Mouse (Mus musculus): Measurements from ENCODE around the gene Cacna1h.

Cacna1h gene

GRCm38 (mm10) chr17:25433617-25434606 lies at the start of gene Cacna1h:
Gene Cacna1h, minus strand, starts transcription at chr17:25433783.
- DNase-seq = peak; percentile 66

- DNase-seq = no peak
Observed at GRCm38 (mm10) chr17:25482092-25482491, 48.5 kb upstream of the Cacna1h start.

- no peak for DNase-seq
Observed at GRCm38 (mm10) chr17:25480820-25481219, 47.2 kb upstream of the Cacna1h start.

- no peak for DNase-seq
Observed at GRCm38 (mm10) chr17:25480152-25480551, 46.6 kb upstream of the Cacna1h start.

GRCm38 (mm10) chr17:25475946-25476744 lies 42.6 kb upstream of the Cacna1h start:
- peak; percentile 54 for DNase-seq

GRCm38 (mm10) chr17:25474330-25475077 lies 40.9 kb upstream of the Cacna1h start:
- peak; percentile 41 for DNase-seq

- DNase-seq = no peak
Observed at GRCm38 (mm10) chr17:25472044-25472443, 38.5 kb upstream of the Cacna1h start.

GRCm38 (mm10) chr17:25471418-25471817 lies 37.8 kb upstream of the Cacna1h start:
- DNase-seq = no peak

- DNase-seq = peak; percentile 69
Observed at GRCm38 (mm10) chr17:25469798-25470197, 36.2 kb upstream of the Cacna1h start.

- DNase-seq = no peak
Observed at GRCm38 (mm10) chr17:25468301-25468700, 34.7 kb upstream of the Cacna1h start.

GRCm38 (mm10) chr17:25467781-25468180 lies 34.2 kb upstream of the Cacna1h start:
- DNase-seq = no peak

- no peak for DNase-seq
Observed at GRCm38 (mm10) chr17:25466257-25466656, 32.7 kb upstream of the Cacna1h start.

- no peak for DNase-seq
Observed at GRCm38 (mm10) chr17:25464091-25464490, 30.5 kb upstream of the Cacna1h start.

- no peak for DNase-seq
Observed at GRCm38 (mm10) chr17:25463326-25463945, 29.9 kb upstream of the Cacna1h start.

GRCm38 (mm10) chr17:25462236-25462875 lies 28.8 kb upstream of the Cacna1h start:
- no peak for DNase-seq

GRCm38 (mm10) chr17:25456540-25456939 lies 23.0 kb upstream of the Cacna1h start:
- peak; percentile 76 for DNase-seq

GRCm38 (mm10) chr17:25454272-25454671 lies 20.7 kb upstream of the Cacna1h start, which contains the start of gene Tekt4:
Gene Tekt4, plus strand, starts transcription at chr17:25454615.
- no peak for DNase-seq

- DNase-seq = no peak
Observed at GRCm38 (mm10) chr17:25452246-25452965, 18.8 kb upstream of the Cacna1h start.

GRCm38 (mm10) chr17:25450329-25450728 lies 16.7 kb upstream of the Cacna1h start:
- DNase-seq = no peak

- DNase-seq = no peak
Observed at GRCm38 (mm10) chr17:25447865-25448264, 14.3 kb upstream of the Cacna1h start.

GRCm38 (mm10) chr17:25445841-25446240 lies 12.3 kb upstream of the Cacna1h start:
- no peak for DNase-seq
